Mouse (Mus musculus) heart, embryonic 15.5 days (tissue): ENCODE results near the gene Nfix. TPM values are rescaled to one million over a fixed set of nuclear protein-coding genes. Genes with fewer than 3 reads are reported as not detected.

Experiments used
- ATAC-seq: fragments of 200-750 bp; cut with Nextera tagmentation; replicated peaks from 2 replicates; pipeline ENCODE4 v1.8.0; 2017; ENCODE audit warnings: low read depth, moderate TSS enrichment; ENCODE audit not compliant: insufficient number of reproducible peaks, insufficient read depth, low FRiP score
- H3K27ac ChIP-seq: fragments of 300-500 bp; sonication (generic); 2 replicates; pipeline ENCODE4 v1.5.1; 2015; ENCODE audit warnings: mild to moderate bottlenecking, inconsistent platforms
- H3K27me3 ChIP-seq: fragments of 300-500 bp; sonication (generic); 2 replicates; pipeline ENCODE4 v1.6.1; 2015; ENCODE audit warnings: inconsistent platforms
- H3K36me3 ChIP-seq: fragments of 300-500 bp; sonication (generic); 2 replicates; pipeline ENCODE4 v1.6.1; 2015; ENCODE audit warnings: mild to moderate bottlenecking, inconsistent platforms
- H3K4me1 ChIP-seq: fragments of 300-500 bp; sonication (generic); replicated peaks from 2 replicates; pipeline ENCODE4 v1.6.1; 2015; ENCODE audit warnings: inconsistent platforms
- H3K4me2 ChIP-seq: fragments of 300-500 bp; sonication (generic); 2 replicates; pipeline ENCODE4 v1.6.1; 2015; ENCODE audit warnings: inconsistent platforms, mild to moderate bottlenecking, moderate library complexity
- H3K4me3 ChIP-seq: fragments of 300-500 bp; sonication (generic); 2 replicates; pipeline ENCODE4 v1.5.1; 2015; ENCODE audit warnings: mild to moderate bottlenecking, inconsistent platforms
- H3K9ac ChIP-seq: fragments of 300-500 bp; sonication (generic); 2 replicates; pipeline ENCODE4 v1.6.1; 2015; ENCODE audit warnings: mild to moderate bottlenecking, inconsistent platforms
- H3K9me3 ChIP-seq: fragments of 300-500 bp; sonication (generic); replicated peaks from 2 replicates; pipeline ENCODE4 v1.6.1; 2016; ENCODE audit warnings: inconsistent platforms
- WGBS: fragments of 180-500 bp; shearing (Covaris S2); methylation state at CpG from one replicate; pipeline ENCODE4 v1.1.7; 2015; ENCODE audit warnings: mixed read lengths; 5-methylcytosine and 5-hydroxymethylcytosine counted together
- polyA plus RNA-seq: library from polyadenylated mRNA; unstranded; fragments of >200 nt; fragmentation: Nextera tagmentation; extraction: Ambion mirVana; gene quantifications from 2 replicates; pipeline ENCODE4 v1.2.1, GENCODE M21; 2015

Gene Nfix
- polyA plus RNA-seq, 1 experiment from 2014 or later, result 15.0 TPM

DNA sequence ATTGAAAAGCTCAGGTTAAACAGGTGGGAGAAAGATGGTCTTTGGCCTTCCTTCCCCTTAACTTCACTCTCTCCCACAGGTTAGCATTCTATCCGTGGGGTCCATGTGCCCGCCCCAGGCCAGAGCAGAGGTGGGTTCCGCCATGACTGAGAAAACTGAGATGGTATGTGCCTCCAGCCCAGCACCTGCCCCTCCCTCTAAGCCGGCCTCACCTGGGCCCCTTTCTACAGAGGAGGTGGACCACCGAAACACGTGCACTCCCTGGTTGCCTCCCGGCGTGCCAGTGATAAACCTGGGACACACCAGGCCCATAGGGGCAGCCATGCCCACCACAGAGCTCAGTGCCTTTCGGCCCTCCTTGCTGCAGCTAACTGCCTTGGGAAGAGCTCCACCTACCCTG lies 97.6 kb downstream of the Nfix start:
- H3K4me1 ChIP-seq, result peaks cover 62% of the 10 kb centered on the region

DNA sequence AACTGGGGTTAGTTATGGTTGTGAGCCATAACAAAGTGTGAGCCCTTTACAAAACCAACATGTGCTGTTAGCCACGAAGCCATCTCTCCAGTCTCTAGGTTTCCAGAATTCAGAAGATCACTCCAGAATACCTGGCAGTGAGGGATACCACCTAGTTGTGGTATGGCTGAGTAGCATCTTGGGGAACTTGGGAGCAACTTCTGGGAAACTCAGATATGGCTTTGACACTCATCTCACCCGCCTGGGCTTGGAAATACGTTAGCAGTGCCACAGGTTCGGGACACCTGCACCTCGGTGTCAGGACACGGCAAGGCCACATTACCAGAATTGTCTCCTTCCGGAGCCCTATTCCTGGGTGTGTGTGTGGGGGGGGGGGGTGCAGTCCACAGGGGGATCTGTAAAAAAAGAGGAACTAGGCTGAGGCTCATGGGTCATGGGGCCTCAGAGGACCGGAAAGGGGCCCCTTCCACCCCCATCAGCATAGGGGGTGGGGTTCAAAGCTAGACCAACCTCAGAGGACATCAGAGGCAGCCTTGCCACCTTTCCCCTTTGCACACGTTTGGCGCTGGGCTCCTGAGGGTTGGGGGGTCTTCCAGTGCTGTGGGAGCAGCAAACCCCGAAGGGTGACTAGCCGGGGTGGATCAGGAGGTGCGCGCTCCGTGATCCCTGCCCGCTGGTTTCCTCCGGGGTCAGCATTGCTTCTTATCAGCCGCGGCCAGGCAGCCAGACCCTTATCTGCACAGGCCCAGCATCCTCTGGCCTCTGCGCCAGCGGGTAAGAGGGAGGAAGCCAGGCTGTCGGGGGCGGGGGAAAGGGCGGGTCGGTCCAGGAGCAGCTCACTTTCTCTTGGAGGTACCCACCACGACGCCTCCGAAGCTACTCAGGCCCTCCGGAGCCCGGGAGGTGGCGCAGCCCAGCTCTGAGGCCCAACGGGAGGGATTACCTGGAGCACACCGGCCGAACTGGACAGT lies 98.9 kb downstream of the Nfix start, which contains the start of gene Lyl1:
Gene Lyl1, plus strand, starts transcription at position 517 of the 971 bp plus-strand sequence.
- H3K9ac ChIP-seq, result peak within 1 kb of the TSS; percentile 30
- peak; percentile 72 for ATAC-seq
- WGBS, result 8% methylated on average over 34 of the region's 34 CpGs
- no peaks in the 10 kb centered on the region for H3K9me3 ChIP-seq
- peaks cover 50% of the 10 kb centered on the region for H3K4me1 ChIP-seq
- H3K4me2 ChIP-seq, result peak within 1 kb of the TSS; percentile 62
- peak within 1 kb of the TSS; percentile 40 for H3K4me3 ChIP-seq
- H3K27ac ChIP-seq, result peak within 1 kb of the TSS; percentile 77
- peaks cover 22% of the 10 kb centered on the region for H3K36me3 ChIP-seq
- H3K27me3 ChIP-seq, result peaks cover 35% of the 10 kb centered on the region

More for the DNA sequence above, 97.6 kb downstream of the Nfix start:
- Histone ChIP-seq H3K36me3 (peaks cover 10% of the 10 kb centered on the region), H3K27me3 (peaks cover 47% of the 10 kb centered on the region), H3K9ac (peak overlapping the region; percentile 30), H3K4me2 (peak overlapping the region; percentile 62), H3K9me3 (no peaks in the 10 kb centered on the region), H3K4me3 (peak overlapping the region; percentile 40), H3K27ac (peak overlapping the region; percentile 77)
- WGBS, result 73% methylated on average over 9 of the region's 9 CpGs
- ATAC-seq, result no peak

DNA sequence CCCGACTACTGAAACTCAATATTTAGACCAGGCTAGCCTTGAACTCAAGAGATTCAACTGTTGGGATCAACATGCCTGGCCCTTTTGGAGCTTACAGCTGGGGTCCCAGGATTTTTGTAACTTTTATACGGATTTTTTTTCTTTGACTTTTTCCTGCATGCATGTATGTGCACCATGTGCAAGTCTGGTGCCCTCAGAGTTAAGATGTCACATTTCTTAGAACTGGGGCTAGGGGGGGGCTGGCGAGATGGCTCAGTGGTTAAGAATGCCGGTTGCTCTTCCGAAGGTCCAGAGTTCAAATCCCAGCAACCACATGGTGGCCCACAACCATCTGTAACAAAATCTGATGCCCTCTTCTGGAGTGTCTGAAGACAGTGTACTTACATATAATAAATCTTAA lies 99.6 kb downstream of the Nfix start:
- H3K4me2 ChIP-seq, result no peak overlapping the region
- peaks cover 33% of the 10 kb centered on the region for H3K27me3 ChIP-seq
- H3K4me1 ChIP-seq, result peaks cover 47% of the 10 kb centered on the region
- H3K4me3 ChIP-seq, result no peak overlapping the region
- ATAC-seq, result no peak
- no peak overlapping the region for H3K9ac ChIP-seq
- 72% methylated on average over 5 of the region's 5 CpGs for WGBS
- H3K36me3 ChIP-seq, result peaks cover 28% of the 10 kb centered on the region
- no peaks in the 10 kb centered on the region for H3K9me3 ChIP-seq
- H3K27ac ChIP-seq, result peak overlapping the region; percentile 77

DNA sequence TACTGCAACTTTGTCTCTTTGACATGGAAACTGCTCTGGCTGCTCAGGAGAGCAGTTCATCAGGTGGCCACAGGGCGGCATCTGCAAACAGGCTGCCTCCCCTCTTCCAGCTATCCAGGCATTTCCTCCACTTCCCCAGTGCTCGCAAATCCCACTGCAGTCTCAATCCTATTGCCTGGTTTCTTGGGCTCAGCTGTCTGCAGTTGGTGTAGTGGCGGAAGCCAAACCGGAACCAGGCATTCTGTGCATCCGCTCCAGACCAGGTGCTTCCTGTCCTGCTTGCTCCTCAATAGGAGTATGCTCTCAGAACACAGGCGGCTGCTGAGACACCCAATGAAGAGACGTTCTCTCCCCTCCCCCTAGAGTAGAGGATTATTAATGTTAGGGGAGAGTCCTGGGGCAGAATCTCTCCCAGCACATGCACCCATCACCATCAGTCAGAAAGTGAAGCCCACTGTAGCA lies 100.3 kb downstream of the Nfix start:
- WGBS, result 40% methylated on average over 7 of the region's 7 CpGs
- Histone ChIP-seq H3K9ac (no peak overlapping the region), H3K4me1 (peaks cover 41% of the 10 kb centered on the region), H3K27me3 (peaks cover 27% of the 10 kb centered on the region), H3K4me3 (no peak overlapping the region), H3K9me3 (no peaks in the 10 kb centered on the region), H3K36me3 (peaks cover 34% of the 10 kb centered on the region), H3K4me2 (peak overlapping the region; percentile 11; the same call in 1 of the 2 replicates), H3K27ac (peak overlapping the region; percentile 77)
- ATAC-seq, result peak; percentile 48

DNA sequence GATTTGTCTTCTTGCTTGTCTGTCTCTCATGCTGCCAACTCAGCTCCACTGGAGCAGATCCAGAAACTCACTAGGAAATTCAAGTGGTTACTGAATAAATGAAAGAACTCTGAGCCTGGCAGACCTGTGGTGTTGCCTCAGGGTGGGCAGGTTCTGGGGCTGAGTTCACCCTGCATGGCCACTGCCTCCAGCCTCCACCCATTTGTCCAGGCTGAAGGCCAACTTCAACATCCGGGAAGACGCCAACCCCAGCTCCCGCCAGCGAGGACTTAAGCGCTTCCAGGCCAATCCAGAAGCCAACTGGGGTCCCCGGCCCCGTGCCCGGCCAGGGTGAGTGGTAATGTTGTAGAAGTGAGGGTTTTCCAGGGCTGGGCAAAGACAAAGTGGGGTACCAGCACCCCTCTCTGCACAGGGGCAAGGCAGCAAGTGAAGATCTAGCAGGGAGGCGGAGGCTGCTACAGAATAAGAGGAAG lies 101.2 kb downstream of the Nfix start:
- H3K27ac ChIP-seq, result peak overlapping the region; percentile 77
- H3K4me1 ChIP-seq, result peaks cover 32% of the 10 kb centered on the region
- peaks cover 36% of the 10 kb centered on the region for H3K36me3 ChIP-seq
- 75% methylated on average over 9 of the region's 9 CpGs for WGBS
- H3K9me3 ChIP-seq, result no peaks in the 10 kb centered on the region
- peaks cover 18% of the 10 kb centered on the region for H3K27me3 ChIP-seq
- ATAC-seq, result no peak
- peak overlapping the region; percentile 11; the same call in 1 of the 2 replicates for H3K4me2 ChIP-seq
- H3K9ac ChIP-seq, result no peak overlapping the region
- H3K4me3 ChIP-seq, result no peak overlapping the region

DNA sequence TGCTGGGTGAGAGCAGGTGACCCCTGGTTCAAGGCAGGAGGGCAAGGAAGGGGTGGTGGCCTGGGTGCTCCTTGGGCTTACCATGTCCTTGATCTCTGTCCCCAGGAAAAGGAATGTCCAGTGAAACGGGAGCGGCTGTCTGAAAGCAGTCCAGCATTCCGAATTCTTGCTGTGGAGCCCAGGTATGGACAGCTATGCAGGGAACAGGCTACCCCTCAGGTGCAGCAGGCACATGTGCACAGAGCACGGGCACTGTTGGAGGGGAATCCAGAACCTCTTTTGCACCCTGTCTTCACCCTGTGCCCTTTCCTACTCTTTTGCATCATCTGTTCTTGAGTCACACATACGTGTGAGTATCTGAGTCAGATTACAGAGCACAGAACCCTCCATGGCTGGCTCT lies 101.9 kb downstream of the Nfix start:
- ATAC-seq, result no peak
- H3K9me3 ChIP-seq, result no peaks in the 10 kb centered on the region
- WGBS, result 87% methylated on average over 5 of the region's 5 CpGs
- no peak overlapping the region for H3K9ac ChIP-seq
- peaks cover 26% of the 10 kb centered on the region for H3K4me1 ChIP-seq
- H3K27ac ChIP-seq, result no peak overlapping the region
- H3K4me3 ChIP-seq, result no peak overlapping the region
- peaks cover 11% of the 10 kb centered on the region for H3K27me3 ChIP-seq
- H3K36me3 ChIP-seq, result peaks cover 36% of the 10 kb centered on the region
- no peak overlapping the region for H3K4me2 ChIP-seq

DNA sequence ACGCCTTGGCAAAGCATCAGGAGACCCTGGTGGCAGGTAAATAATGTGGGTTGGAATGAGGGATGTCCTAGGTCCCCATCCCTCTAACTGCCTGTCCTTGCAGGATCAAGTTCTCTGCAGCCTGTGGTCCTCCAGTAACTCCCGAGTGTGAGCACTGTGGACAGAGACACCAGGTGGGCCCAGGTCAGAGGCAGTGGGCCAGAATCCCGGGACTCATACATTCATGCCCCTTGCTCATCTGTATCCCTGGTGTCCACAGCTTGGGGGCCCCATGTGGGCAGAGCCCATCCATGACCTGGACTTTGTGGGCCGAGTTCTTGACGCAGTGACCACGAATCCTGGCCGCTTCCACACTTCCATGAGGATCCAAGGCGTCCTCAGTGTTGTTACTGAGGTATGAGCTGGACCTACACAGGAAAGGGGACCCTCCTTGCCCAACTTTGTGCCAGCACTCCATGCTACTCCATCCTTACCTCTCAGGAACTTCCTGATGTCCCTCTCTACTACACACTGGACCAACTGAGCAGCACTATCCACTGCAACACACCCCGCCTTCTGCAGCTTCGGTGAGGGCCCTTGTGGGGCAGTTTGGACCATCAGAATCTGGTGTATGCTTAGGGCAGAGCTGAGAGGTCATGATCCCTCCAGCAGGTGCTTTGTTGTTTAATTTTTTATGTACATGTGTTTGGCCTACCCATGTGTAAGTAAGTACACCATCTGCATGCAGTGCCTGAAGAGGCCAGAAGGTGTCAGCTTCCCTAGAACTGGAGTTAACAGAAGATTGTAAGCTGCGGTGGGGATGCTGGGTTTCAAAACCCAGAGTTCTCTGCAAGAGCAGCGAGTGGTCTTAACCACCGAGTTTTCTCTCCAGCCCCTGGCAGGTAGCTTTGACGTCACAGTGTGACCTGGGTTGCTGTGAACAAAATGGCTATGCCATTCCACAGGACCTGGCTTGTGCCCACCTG lies 102.7 kb downstream of the Nfix start:
- ATAC-seq, result no peak
- no peaks in the 10 kb centered on the region for H3K9me3 ChIP-seq
- no peak overlapping the region for H3K4me2 ChIP-seq
- peaks cover 20% of the 10 kb centered on the region for H3K4me1 ChIP-seq
- H3K36me3 ChIP-seq, result peaks cover 41% of the 10 kb centered on the region
- WGBS, result 87% methylated on average over 14 of the region's 14 CpGs
- H3K9ac ChIP-seq, result no peak overlapping the region
- no peak overlapping the region for H3K4me3 ChIP-seq
- H3K27me3 ChIP-seq, result peaks cover 2% of the 10 kb centered on the region; the same call in 1 of the 2 replicates
- H3K27ac ChIP-seq, result no peak overlapping the region

DNA sequence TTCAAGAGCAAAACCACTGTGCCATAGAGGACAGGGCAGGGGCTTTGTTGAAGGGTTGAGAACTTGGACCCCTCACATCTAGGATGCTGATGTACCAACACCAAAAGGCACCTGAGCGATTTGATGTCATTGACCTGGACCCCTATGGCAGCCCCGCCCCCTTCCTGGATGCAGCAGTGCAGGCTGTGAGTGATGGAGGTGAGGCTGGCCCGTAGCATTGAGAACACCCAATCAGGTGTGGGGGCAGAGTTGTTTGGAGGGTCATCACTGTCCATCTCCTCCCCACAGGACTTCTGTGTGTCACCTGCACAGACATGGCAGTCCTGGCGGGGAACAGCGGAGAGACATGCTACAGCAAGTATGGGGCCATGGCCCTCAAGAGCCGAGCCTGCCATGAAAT lies 105.0 kb downstream of the Nfix start:
- Histone ChIP-seq H3K4me1 (peaks cover 15% of the 10 kb centered on the region), H3K27ac (no peak overlapping the region), H3K4me2 (no peak overlapping the region), H3K27me3 (no peaks in the 10 kb centered on the region), H3K9ac (no peak overlapping the region), H3K4me3 (no peak overlapping the region), H3K9me3 (no peaks in the 10 kb centered on the region), H3K36me3 (peaks cover 54% of the 10 kb centered on the region)
- WGBS, result 92% methylated on average over 6 of the region's 6 CpGs
- no peak for ATAC-seq

DNA sequence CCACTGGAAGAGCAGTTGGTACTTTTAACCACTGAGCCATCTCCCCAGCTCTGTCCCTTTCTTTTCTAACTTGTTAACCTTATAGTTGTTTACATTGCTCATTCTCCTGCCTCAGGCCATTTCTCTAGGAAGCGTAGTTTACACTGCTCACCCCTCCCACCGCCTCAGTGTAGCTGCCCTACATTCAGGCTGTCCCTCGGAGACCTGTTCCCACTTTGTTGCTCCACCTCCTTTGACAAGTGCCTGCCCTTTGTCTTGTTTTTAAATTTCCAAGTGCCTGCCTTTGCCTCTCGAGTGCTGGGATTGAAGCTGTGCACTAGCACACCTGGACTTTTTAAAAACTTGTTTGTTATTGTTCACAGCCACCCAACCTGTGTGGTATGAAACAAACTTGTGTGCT lies 106.8 kb downstream of the Nfix start:
- H3K27ac ChIP-seq, result no peak overlapping the region
- H3K9me3 ChIP-seq, result no peaks in the 10 kb centered on the region
- no peak overlapping the region for H3K4me3 ChIP-seq
- H3K4me2 ChIP-seq, result no peak overlapping the region
- ATAC-seq, result no peak
- 73% methylated on average over 4 of the region's 4 CpGs for WGBS
- H3K27me3 ChIP-seq, result no peaks in the 10 kb centered on the region
- peaks cover 20% of the 10 kb centered on the region for H3K4me1 ChIP-seq
- peaks cover 52% of the 10 kb centered on the region for H3K36me3 ChIP-seq
- H3K9ac ChIP-seq, result no peak overlapping the region

DNA sequence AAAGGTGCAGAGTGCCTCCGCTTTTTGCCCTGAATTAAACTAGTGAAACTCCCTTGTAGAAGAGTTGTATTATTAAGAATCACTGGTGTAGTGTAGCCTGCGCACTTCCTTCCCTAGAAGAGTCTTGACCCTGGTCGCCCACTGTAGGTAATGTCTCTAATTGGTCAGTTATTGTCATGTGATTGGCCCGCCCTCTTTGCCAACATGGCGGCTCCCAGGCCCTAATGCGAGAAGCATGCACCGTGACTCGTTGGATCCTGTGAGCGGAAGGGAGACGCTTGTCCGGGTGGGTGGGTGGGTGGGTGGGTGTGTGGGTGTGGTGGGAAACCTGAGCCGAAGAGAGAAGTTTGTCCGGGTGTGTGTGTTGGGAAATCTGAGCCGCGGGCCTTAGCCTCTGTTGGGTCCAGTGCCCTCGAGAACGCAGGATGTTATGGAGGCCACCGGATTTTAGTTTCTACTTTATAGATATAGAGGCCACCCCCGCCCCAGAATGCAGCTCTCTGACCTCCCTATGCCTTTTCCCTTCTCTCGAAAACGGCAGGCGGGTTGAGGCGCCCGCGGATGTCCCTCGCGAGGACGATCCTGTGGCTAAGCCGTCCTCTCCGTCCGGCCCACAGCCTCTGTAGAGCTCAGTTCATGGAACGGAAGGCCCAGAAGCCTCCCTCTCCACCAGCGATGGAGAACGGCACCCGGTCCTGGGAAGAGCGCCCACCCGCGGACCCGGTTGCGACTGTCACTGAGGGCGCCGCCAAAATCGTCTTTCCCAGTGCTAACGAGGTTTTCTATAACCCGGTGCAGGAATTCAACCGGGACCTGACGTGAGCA lies 110.8 kb downstream of the Nfix start:
- H3K27me3 ChIP-seq, result no peaks in the 10 kb centered on the region
- peak overlapping the region; percentile 96 for H3K4me2 ChIP-seq
- peak overlapping the region; percentile 75 for H3K27ac ChIP-seq
- ATAC-seq, result peak; percentile 75
- H3K9me3 ChIP-seq, result no peaks in the 10 kb centered on the region
- peak overlapping the region; percentile 86 for H3K4me3 ChIP-seq
- WGBS, result 0% methylated on average over 47 of the region's 47 CpGs
- H3K36me3 ChIP-seq, result peaks cover 18% of the 10 kb centered on the region; the same call in 1 of the 2 replicates
- peak overlapping the region; percentile 79 for H3K9ac ChIP-seq
- H3K4me1 ChIP-seq, result peaks cover 47% of the 10 kb centered on the region
